Mouse (Mus musculus): Measurements from ENCODE around the gene Camta2. TPM values are rescaled to one million over a fixed set of nuclear protein-coding genes. Genes with fewer than 3 reads are reported as not detected.

Gene Camta2
- total and polyA plus RNA-seq, 2 experiments from 2014 or later = 8.7 to 10.5 TPM

DNA sequence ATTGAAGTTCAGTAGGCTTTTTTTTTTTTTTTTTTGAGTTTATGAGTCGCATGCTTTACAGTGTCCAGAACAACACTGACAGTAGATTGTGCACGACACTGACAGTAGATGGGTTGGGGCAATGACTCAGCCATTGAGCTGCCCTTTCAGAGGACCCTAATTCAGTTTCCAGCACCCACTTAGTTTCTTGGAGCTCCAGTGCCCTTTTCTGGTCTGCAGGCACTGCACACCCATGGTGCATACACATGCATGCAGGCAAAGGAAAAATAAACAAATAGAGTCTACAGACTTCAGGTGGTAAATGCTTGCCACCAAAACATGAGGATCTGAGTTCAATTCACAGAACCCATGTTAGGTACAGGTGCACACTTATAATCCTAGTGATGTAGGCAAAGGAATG lies 38.7 kb upstream of the Camta2 start:
- Histone ChIP-seq H3K9me3 (replicated peaks; ENCODE audit: control insufficient read depth, low read length) (no peaks in the 10 kb centered on the region), H3K4me2 (ENCODE audit: low read depth, low read length) (no peak overlapping the region), H3K4me1 (ENCODE audit: control insufficient read depth, insufficient read depth) (no peaks in the 10 kb centered on the region), H3K27ac (ENCODE audit: low read depth) (no peak overlapping the region), H3K36me3 (replicated peaks; ENCODE audit: control insufficient read depth, insufficient read depth, low read length) (peaks cover 80% of the 10 kb centered on the region), H3K4me3 (ENCODE audit: low read depth, low read length) (no peak overlapping the region), H3K9ac (replicated peaks; ENCODE audit: low read depth, low read length) (no peak overlapping the region), H3K27me3 (ENCODE audit: control insufficient read depth, insufficient read depth, low read length) (no peaks in the 10 kb centered on the region)
- ATAC-seq (ENCODE audit: insufficient read depth, low read depth) (no peak), DNase-seq (ENCODE audit: low spot score) (no peak)
- TF ChIP-seq CTCF (IDR thresholded peaks at IDR 0.05; ENCODE audit: low read depth) = no peak
- TF ChIP-seq EP300 (IDR thresholded peaks at IDR 0.05; ENCODE audit: low read depth) = no peak
- WGBS = 74% methylated on average over 2 of the region's 2 CpGs

DNA sequence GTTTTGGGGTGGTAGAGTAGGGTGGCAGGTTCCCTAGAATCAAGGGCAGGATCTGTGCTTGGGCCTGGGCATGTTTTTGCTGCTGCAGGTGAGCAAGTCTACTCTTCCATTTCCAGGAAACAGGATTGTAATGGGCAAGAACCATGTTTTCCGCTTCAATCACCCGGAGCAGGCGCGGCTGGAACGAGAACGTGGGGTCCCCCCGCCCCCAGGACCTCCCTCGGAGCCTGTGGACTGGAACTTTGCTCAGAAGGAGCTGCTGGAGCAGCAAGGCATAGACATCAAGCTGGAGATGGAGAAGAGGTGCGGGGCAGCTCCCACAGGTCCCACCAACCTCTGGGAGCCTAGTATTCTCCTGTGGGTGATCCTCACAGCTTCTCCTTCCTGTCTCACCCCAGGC lies 36.8 kb upstream of the Camta2 start:
- H3K27ac ChIP-seq (ENCODE audit: low read depth) = no peak overlapping the region
- DNase-seq (ENCODE audit: low spot score) = no peak
- H3K4me3 ChIP-seq (ENCODE audit: low read depth, low read length) = no peak overlapping the region
- no peaks in the 10 kb centered on the region for H3K27me3 ChIP-seq (ENCODE audit: control insufficient read depth, insufficient read depth, low read length)
- 94% methylated on average over 9 of the region's 9 CpGs for WGBS
- H3K36me3 ChIP-seq (replicated peaks; ENCODE audit: control insufficient read depth, insufficient read depth, low read length) = peaks cover 93% of the 10 kb centered on the region
- H3K9ac ChIP-seq (replicated peaks; ENCODE audit: low read depth, low read length) = no peak overlapping the region
- ATAC-seq (ENCODE audit: insufficient read depth, low read depth) = no peak
- H3K9me3 ChIP-seq (replicated peaks; ENCODE audit: control insufficient read depth, low read length) = no peaks in the 10 kb centered on the region
- TF ChIP-seq CTCF (IDR thresholded peaks at IDR 0.05; ENCODE audit: low read depth) = no peak
- TF ChIP-seq EP300 (IDR thresholded peaks at IDR 0.05; ENCODE audit: low read depth) = no peak
- no peaks in the 10 kb centered on the region for H3K4me1 ChIP-seq (ENCODE audit: control insufficient read depth, insufficient read depth)
- no peak overlapping the region for H3K4me2 ChIP-seq (ENCODE audit: low read depth, low read length)

DNA sequence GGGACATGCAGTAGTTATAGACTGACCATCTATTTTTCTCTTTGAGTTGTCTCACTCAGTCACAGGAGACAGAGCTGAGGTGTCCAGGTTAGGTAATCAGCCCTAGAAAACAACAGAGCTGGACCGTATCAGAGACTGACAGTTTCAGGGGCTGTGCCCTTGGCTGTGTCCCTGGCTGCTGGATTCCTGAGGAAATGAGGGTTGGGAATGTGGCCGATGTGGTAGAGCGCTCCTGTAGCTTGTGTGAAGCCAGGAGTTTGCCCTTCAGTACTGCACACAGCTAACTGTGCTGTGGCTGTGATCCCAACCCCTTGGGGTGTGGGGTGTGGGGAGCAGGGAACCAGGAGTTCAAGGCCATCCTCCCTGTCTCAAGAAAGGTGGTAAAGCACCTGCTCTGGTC lies 33.2 kb upstream of the Camta2 start:
- H3K27ac ChIP-seq (ENCODE audit: low read depth) = no peak overlapping the region
- peaks cover 97% of the 10 kb centered on the region for H3K36me3 ChIP-seq (replicated peaks; ENCODE audit: control insufficient read depth, insufficient read depth, low read length)
- DNase-seq (ENCODE audit: low spot score) (no peak), ATAC-seq (ENCODE audit: insufficient read depth, low read depth) (peak; percentile 58; the same call in 1 of the 2 replicates)
- WGBS = 54% methylated on average over 3 of the region's 3 CpGs
- no peaks in the 10 kb centered on the region for H3K27me3 ChIP-seq (ENCODE audit: control insufficient read depth, insufficient read depth, low read length)
- TF ChIP-seq CTCF (IDR thresholded peaks at IDR 0.05; ENCODE audit: low read depth) (no peak), EP300 (IDR thresholded peaks at IDR 0.05; ENCODE audit: low read depth) (no peak)
- no peaks in the 10 kb centered on the region for H3K9me3 ChIP-seq (replicated peaks; ENCODE audit: control insufficient read depth, low read length)
- H3K4me1 ChIP-seq (ENCODE audit: control insufficient read depth, insufficient read depth) = no peaks in the 10 kb centered on the region
- no peak overlapping the region for H3K4me3 ChIP-seq (ENCODE audit: low read depth, low read length)
- no peak overlapping the region for H3K9ac ChIP-seq (replicated peaks; ENCODE audit: low read depth, low read length)
- H3K4me2 ChIP-seq (ENCODE audit: low read depth, low read length) = no peak overlapping the region

DNA sequence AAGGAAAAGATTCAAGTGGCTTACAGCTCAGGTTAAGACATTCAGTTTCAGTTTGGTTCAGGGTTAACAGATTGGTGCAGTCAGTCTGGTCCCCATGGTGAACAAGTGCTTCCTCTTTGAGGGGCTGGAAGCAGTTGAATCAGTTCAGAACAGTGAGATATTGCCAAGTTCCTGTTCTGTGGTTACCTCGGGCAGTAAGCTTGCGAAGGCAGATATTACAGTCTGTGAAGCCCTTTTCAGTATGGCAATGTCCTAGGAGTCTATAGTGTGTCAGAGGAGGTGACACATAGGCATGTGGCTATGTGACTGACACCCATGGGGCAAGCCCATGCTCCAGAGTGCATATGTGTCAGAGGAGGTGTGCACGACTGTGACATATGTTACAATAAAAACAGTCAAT lies 32.7 kb upstream of the Camta2 start:
- peaks cover 97% of the 10 kb centered on the region for H3K36me3 ChIP-seq (replicated peaks; ENCODE audit: control insufficient read depth, insufficient read depth, low read length)

DNA sequence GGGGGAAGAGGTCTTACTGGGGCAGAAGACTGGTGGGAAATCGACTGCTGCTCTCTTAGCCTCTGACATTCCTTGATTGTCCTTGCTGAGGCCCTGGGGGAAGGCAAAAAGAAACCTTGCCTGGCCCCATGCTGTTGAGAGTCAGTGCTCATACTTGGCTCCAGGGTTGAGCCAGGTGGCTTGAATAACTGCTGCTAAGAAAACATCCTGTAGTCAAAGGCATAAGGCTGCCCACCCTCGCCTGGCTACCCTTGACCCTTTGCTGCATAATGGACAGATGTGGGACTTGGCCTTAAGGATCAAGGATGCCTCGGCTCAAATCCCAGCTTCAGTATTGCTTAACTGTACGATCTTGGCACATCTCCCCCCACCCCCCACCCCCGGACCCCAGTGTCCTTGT lies 30.6 kb upstream of the Camta2 start:
- Histone ChIP-seq H3K27me3 (ENCODE audit: control insufficient read depth, insufficient read depth, low read length) (no peaks in the 10 kb centered on the region), H3K4me1 (ENCODE audit: control insufficient read depth, insufficient read depth) (no peaks in the 10 kb centered on the region), H3K27ac (ENCODE audit: low read depth) (no peak overlapping the region), H3K9me3 (replicated peaks; ENCODE audit: control insufficient read depth, low read length) (no peaks in the 10 kb centered on the region), H3K36me3 (replicated peaks; ENCODE audit: control insufficient read depth, insufficient read depth, low read length) (peaks cover 87% of the 10 kb centered on the region), H3K4me3 (ENCODE audit: low read depth, low read length) (no peak overlapping the region), H3K4me2 (ENCODE audit: low read depth, low read length) (no peak overlapping the region), H3K9ac (replicated peaks; ENCODE audit: low read depth, low read length) (no peak overlapping the region)
- DNase-seq (ENCODE audit: low spot score) = no peak
- no peak for ATAC-seq (ENCODE audit: insufficient read depth, low read depth)
- no peak for TF ChIP-seq EP300 (IDR thresholded peaks at IDR 0.05; ENCODE audit: low read depth)
- TF ChIP-seq CTCF (IDR thresholded peaks at IDR 0.05; ENCODE audit: low read depth) = no peak
- WGBS = 82% methylated on average over 5 of the region's 5 CpGs

More for the DNA sequence above, 32.7 kb upstream of the Camta2 start:
- ATAC-seq (ENCODE audit: insufficient read depth, low read depth) (no peak), DNase-seq (ENCODE audit: low spot score) (no peak)
- 64% methylated on average over 3 of the region's 3 CpGs for WGBS
- Histone ChIP-seq H3K4me2 (ENCODE audit: low read depth, low read length) (no peak overlapping the region), H3K27me3 (ENCODE audit: control insufficient read depth, insufficient read depth, low read length) (no peaks in the 10 kb centered on the region), H3K9ac (replicated peaks; ENCODE audit: low read depth, low read length) (no peak overlapping the region), H3K9me3 (replicated peaks; ENCODE audit: control insufficient read depth, low read length) (no peaks in the 10 kb centered on the region), H3K4me3 (ENCODE audit: low read depth, low read length) (no peak overlapping the region), H3K27ac (ENCODE audit: low read depth) (no peak overlapping the region), H3K4me1 (ENCODE audit: control insufficient read depth, insufficient read depth) (no peaks in the 10 kb centered on the region)
- TF ChIP-seq EP300 (IDR thresholded peaks at IDR 0.05; ENCODE audit: low read depth) (no peak), CTCF (IDR thresholded peaks at IDR 0.05; ENCODE audit: low read depth) (no peak)

DNA sequence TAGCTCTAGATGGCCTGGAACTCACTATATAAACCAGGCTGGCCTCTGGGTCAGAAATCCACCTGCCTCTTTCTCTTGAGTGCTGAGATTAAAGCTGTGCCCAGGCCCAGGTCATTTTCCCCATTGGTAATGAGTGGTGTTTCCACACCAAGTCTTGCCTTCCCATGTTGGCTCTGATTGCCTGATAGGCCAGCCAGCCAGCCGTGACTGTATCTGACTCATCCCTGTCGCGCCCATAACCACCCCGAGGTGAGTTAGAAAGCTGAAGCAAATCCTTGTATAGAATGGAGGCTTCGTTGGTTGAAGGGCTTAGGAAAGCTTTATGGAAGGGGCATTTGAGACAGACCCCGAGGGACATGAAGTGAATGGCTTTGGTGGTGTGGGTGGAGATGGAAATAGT lies 27.9 kb upstream of the Camta2 start:
- 90% methylated on average over 6 of the region's 6 CpGs for WGBS
- no peaks in the 10 kb centered on the region for H3K9me3 ChIP-seq (replicated peaks; ENCODE audit: control insufficient read depth, low read length)
- no peaks in the 10 kb centered on the region for H3K27me3 ChIP-seq (ENCODE audit: control insufficient read depth, insufficient read depth, low read length)
- peaks cover 86% of the 10 kb centered on the region for H3K36me3 ChIP-seq (replicated peaks; ENCODE audit: control insufficient read depth, insufficient read depth, low read length)
- DNase-seq (ENCODE audit: low spot score) = no peak
- H3K9ac ChIP-seq (replicated peaks; ENCODE audit: low read depth, low read length) = no peak overlapping the region
- no peaks in the 10 kb centered on the region for H3K4me1 ChIP-seq (ENCODE audit: control insufficient read depth, insufficient read depth)
- H3K27ac ChIP-seq (ENCODE audit: low read depth) = no peak overlapping the region
- H3K4me3 ChIP-seq (ENCODE audit: low read depth, low read length) = no peak overlapping the region
- no peak for ATAC-seq (ENCODE audit: insufficient read depth, low read depth)
- no peak overlapping the region for H3K4me2 ChIP-seq (ENCODE audit: low read depth, low read length)
- TF ChIP-seq CTCF (IDR thresholded peaks at IDR 0.05; ENCODE audit: low read depth) (no peak), EP300 (IDR thresholded peaks at IDR 0.05; ENCODE audit: low read depth) (no peak)
